Mouse (Mus musculus): Measurements from ENCODE around the gene Rnf220. TPM values are rescaled to one million over a fixed set of nuclear protein-coding genes. Genes with fewer than 3 reads are reported as not detected.

Gene Rnf220
- polyA plus RNA-seq, 1 experiment from 2014 or later = 55.5 TPM

DNA sequence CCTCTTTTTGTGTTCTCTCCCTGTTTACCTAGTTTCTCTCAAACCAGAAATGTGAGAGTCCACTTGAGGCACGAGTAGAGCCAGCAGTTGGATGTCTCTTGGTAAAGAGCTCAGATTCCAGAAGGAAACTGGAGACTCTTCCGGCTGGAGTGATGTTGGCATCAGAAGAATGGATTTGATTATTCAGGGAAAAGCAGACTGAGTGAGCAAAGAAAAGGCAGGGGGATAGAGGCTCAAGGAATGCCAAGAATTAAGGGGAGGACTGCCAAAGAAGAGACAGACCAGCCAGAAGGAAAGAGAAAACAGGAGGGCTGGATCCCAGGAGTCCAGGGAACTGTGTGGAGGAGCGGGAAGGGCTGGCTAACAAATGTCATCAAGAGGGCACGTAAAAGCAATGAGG lies 261.0 kb downstream of the Rnf220 start:
- Histone ChIP-seq H3K9ac (ENCODE audit: low read depth, low read length) (no peak overlapping the region), H3K9me3 (ENCODE audit: control insufficient read depth, low read length) (no peaks in the 10 kb centered on the region), H3K27ac (ENCODE audit: low read depth, low read length) (no peak overlapping the region), H3K4me1 (replicated peaks; ENCODE audit: control insufficient read depth, insufficient read depth, low read length) (no peaks in the 10 kb centered on the region), H3K4me3 (ENCODE audit: low read depth, low read length) (no peak overlapping the region), H3K4me2 (replicated peaks; ENCODE audit: low read depth, low read length) (no peak overlapping the region), H3K36me3 (ENCODE audit: control insufficient read depth, insufficient read depth, low read length) (no peaks in the 10 kb centered on the region), H3K27me3 (ENCODE audit: control insufficient read depth, insufficient read depth, low read length) (no peaks in the 10 kb centered on the region)
- ATAC-seq (ENCODE audit: low FRiP score) (no peak), DNase-seq (ENCODE audit: low spot score) (no peak)
- 63% methylated on average over 4 of the region's 4 CpGs for WGBS

DNA sequence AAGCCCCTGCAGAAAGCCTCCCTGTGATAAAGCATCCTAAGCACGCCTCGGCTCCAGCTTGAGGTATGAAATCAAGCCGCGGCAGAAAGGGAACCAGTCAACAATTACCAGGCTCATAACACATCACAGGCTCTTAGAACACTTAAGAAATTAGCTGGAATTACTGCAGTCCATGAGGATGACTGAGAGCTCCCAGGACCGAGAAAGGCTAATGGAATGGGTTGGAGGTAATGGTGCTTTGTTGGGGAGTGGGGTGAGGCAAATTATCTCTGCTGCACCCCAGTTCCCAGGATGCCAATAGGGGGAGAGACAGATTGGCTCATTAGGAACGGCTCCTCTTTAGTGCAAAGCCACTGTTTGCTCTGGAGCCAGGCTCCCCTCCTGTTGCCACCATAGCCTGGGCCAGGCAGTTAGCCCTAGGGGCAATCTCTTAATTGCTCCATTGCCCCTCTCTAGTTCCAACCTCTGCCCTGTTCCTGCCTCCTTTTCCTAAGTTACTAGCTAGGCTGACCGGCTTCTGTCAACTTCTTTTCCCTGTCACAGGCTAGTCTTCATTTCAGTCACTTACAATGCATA lies 262.6 kb downstream of the Rnf220 start:
- DNase-seq (ENCODE audit: low spot score) = no peak
- Histone ChIP-seq H3K27me3 (ENCODE audit: control insufficient read depth, insufficient read depth, low read length) (no peaks in the 10 kb centered on the region), H3K9ac (ENCODE audit: low read depth, low read length) (no peak overlapping the region), H3K4me3 (ENCODE audit: low read depth, low read length) (no peak overlapping the region), H3K9me3 (ENCODE audit: control insufficient read depth, low read length) (no peaks in the 10 kb centered on the region), H3K36me3 (ENCODE audit: control insufficient read depth, insufficient read depth, low read length) (no peaks in the 10 kb centered on the region), H3K4me2 (replicated peaks; ENCODE audit: low read depth, low read length) (no peak overlapping the region), H3K27ac (ENCODE audit: low read depth, low read length) (no peak overlapping the region), H3K4me1 (replicated peaks; ENCODE audit: control insufficient read depth, insufficient read depth, low read length) (no peaks in the 10 kb centered on the region)
- WGBS = 74% methylated on average over 7 of the region's 7 CpGs
- ATAC-seq (ENCODE audit: low FRiP score) = no peak

DNA sequence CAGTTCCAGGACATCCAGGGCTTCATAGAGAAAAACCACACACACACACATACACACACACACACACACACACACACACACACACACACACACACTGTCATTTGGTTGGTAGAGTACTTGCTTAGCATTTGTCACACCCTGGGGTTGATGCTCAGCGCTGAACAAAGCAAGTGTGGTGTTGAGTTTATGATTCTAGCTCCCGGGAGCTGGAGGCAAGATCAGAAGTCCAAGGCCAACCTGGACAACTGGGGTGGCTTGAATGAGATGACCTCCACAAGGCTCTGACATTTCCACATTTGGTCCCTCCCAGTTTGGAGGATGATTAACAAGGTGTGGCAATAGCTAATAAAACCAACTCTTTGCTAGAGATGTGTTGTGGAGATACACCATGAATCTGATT lies 265.6 kb downstream of the Rnf220 start:
- Histone ChIP-seq H3K4me3 (ENCODE audit: low read depth, low read length) (no peak overlapping the region), H3K27me3 (ENCODE audit: control insufficient read depth, insufficient read depth, low read length) (no peaks in the 10 kb centered on the region), H3K36me3 (ENCODE audit: control insufficient read depth, insufficient read depth, low read length) (no peaks in the 10 kb centered on the region), H3K9me3 (ENCODE audit: control insufficient read depth, low read length) (no peaks in the 10 kb centered on the region), H3K9ac (ENCODE audit: low read depth, low read length) (no peak overlapping the region), H3K4me2 (replicated peaks; ENCODE audit: low read depth, low read length) (no peak overlapping the region), H3K4me1 (replicated peaks; ENCODE audit: control insufficient read depth, insufficient read depth, low read length) (no peaks in the 10 kb centered on the region), H3K27ac (ENCODE audit: low read depth, low read length) (no peak overlapping the region)
- 87% methylated on average over 2 of the region's 2 CpGs for WGBS
- DNase-seq (ENCODE audit: low spot score) = no peak
- ATAC-seq (ENCODE audit: low FRiP score) = no peak

DNA sequence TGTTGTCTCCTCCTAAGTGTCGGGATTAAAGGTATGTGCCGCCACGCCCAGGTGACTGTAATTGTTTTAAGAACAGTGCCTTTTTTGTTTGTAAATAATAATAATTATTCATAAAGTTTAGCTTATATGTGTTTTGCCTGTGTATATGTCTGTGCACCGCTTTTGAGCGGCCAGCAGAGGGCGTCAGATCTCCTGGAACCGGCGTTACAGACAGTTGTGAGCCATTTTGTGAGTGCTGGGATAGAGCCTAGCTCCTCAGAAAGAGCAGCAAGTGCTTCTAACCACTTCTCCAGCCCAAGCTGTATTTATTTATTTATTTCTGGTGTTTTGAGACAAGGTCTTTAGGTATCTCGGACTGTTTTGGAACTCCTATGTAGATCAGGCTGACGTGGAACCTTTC lies 266.5 kb downstream of the Rnf220 start:
- H3K9ac ChIP-seq (ENCODE audit: low read depth, low read length) = no peak overlapping the region
- H3K27ac ChIP-seq (ENCODE audit: low read depth, low read length) = no peak overlapping the region
- H3K36me3 ChIP-seq (ENCODE audit: control insufficient read depth, insufficient read depth, low read length) = no peaks in the 10 kb centered on the region
- H3K4me1 ChIP-seq (replicated peaks; ENCODE audit: control insufficient read depth, insufficient read depth, low read length) = no peaks in the 10 kb centered on the region
- H3K27me3 ChIP-seq (ENCODE audit: control insufficient read depth, insufficient read depth, low read length) = no peaks in the 10 kb centered on the region
- ATAC-seq (ENCODE audit: low FRiP score) (no peak), DNase-seq (ENCODE audit: low spot score) (peak; percentile 38)
- no peaks in the 10 kb centered on the region for H3K9me3 ChIP-seq (ENCODE audit: control insufficient read depth, low read length)
- H3K4me2 ChIP-seq (replicated peaks; ENCODE audit: low read depth, low read length) = no peak overlapping the region
- WGBS = 50% methylated on average over 10 of the region's 10 CpGs
- H3K4me3 ChIP-seq (ENCODE audit: low read depth, low read length) = no peak overlapping the region

DNA sequence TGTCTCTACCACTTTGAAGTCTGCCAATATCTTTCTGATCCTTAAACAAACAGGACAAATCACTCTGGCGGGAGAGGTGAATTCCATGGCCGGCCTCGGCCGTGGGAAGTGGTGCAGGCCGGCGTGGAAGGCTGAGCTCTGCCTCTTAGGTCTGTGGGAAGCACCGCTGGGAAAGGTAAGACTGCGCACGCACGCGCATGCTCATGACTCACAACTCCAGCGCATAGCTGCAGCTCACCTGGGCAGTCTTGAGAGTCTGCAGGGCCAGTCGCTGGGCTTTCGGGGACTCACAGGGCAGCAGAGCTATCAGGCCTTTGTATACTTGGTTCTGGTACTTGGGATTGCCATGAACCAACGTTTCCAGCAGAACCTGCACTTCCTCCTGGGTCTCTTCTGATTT lies 267.3 kb downstream of the Rnf220 start:
- H3K9me3 ChIP-seq (ENCODE audit: control insufficient read depth, low read length) = no peaks in the 10 kb centered on the region
- H3K9ac ChIP-seq (ENCODE audit: low read depth, low read length) = no peak overlapping the region
- H3K4me1 ChIP-seq (replicated peaks; ENCODE audit: control insufficient read depth, insufficient read depth, low read length) = no peaks in the 10 kb centered on the region
- H3K4me2 ChIP-seq (replicated peaks; ENCODE audit: low read depth, low read length) = no peak overlapping the region
- no peaks in the 10 kb centered on the region for H3K27me3 ChIP-seq (ENCODE audit: control insufficient read depth, insufficient read depth, low read length)
- WGBS = 76% methylated on average over 15 of the region's 15 CpGs
- H3K4me3 ChIP-seq (ENCODE audit: low read depth, low read length) = no peak overlapping the region
- H3K36me3 ChIP-seq (ENCODE audit: control insufficient read depth, insufficient read depth, low read length) = no peaks in the 10 kb centered on the region
- ATAC-seq (ENCODE audit: low FRiP score) = no peak
- H3K27ac ChIP-seq (ENCODE audit: low read depth, low read length) = no peak overlapping the region
- no peak for DNase-seq (ENCODE audit: low spot score)

DNA sequence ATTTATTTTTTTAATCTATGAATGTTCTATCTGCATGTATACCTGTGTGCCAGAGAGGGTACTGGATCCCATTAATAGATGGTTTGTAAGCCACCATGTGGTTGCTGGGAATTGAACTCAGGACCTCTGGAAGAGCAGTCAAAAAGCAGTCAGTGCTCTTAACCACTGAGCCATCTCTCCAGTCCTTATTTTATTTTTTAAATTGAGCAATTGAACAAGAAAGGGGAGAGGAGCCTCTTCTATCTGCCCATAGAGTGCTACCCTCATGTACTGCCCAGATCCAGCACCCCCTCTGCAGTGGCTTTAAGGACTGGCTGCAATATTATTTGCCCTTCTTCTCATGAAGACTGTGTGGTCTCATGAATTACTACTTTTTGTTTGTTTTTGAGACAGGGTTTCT lies 271.6 kb downstream of the Rnf220 start:
- no peak for ATAC-seq (ENCODE audit: low FRiP score)
- H3K4me2 ChIP-seq (replicated peaks; ENCODE audit: low read depth, low read length) = no peak overlapping the region
- DNase-seq (ENCODE audit: low spot score) = no peak
- H3K9me3 ChIP-seq (ENCODE audit: control insufficient read depth, low read length) = no peaks in the 10 kb centered on the region
- no peaks in the 10 kb centered on the region for H3K36me3 ChIP-seq (ENCODE audit: control insufficient read depth, insufficient read depth, low read length)
- H3K27ac ChIP-seq (ENCODE audit: low read depth, low read length) = no peak overlapping the region
- no peaks in the 10 kb centered on the region for H3K27me3 ChIP-seq (ENCODE audit: control insufficient read depth, insufficient read depth, low read length)
- no peak overlapping the region for H3K4me3 ChIP-seq (ENCODE audit: low read depth, low read length)
- H3K9ac ChIP-seq (ENCODE audit: low read depth, low read length) = no peak overlapping the region
- H3K4me1 ChIP-seq (replicated peaks; ENCODE audit: control insufficient read depth, insufficient read depth, low read length) = no peaks in the 10 kb centered on the region

DNA sequence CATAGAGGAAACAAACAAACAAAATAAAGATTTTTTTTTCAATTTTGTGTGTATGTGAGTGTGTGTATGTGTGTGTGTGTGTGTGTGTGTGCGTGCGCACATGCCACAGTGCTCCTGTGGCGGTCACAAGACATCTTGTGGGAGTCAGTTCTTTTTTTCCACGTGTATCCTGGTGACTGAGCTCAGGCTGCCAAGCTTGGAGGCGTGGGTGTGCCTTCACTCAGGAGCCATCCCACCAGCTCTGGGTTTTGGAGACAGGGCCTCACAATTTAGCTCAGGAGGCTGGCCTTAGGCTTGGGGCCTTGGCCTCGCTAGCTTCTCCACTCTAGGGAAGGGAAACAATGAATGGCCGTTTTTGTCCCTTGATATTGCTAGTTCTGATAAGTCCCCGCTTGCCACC lies 272.7 kb downstream of the Rnf220 start:
- no peaks in the 10 kb centered on the region for H3K9me3 ChIP-seq (ENCODE audit: control insufficient read depth, low read length)
- 79% methylated on average over 8 of the region's 8 CpGs for WGBS
- H3K36me3 ChIP-seq (ENCODE audit: control insufficient read depth, insufficient read depth, low read length) = no peaks in the 10 kb centered on the region
- no peak for ATAC-seq (ENCODE audit: low FRiP score)
- no peak overlapping the region for H3K4me3 ChIP-seq (ENCODE audit: low read depth, low read length)
- DNase-seq (ENCODE audit: low spot score) = no peak
- H3K27me3 ChIP-seq (ENCODE audit: control insufficient read depth, insufficient read depth, low read length) = no peaks in the 10 kb centered on the region
- H3K4me1 ChIP-seq (replicated peaks; ENCODE audit: control insufficient read depth, insufficient read depth, low read length) = no peaks in the 10 kb centered on the region
- H3K9ac ChIP-seq (ENCODE audit: low read depth, low read length) = no peak overlapping the region
- no peak overlapping the region for H3K4me2 ChIP-seq (replicated peaks; ENCODE audit: low read depth, low read length)
- no peak overlapping the region for H3K27ac ChIP-seq (ENCODE audit: low read depth, low read length)

DNA sequence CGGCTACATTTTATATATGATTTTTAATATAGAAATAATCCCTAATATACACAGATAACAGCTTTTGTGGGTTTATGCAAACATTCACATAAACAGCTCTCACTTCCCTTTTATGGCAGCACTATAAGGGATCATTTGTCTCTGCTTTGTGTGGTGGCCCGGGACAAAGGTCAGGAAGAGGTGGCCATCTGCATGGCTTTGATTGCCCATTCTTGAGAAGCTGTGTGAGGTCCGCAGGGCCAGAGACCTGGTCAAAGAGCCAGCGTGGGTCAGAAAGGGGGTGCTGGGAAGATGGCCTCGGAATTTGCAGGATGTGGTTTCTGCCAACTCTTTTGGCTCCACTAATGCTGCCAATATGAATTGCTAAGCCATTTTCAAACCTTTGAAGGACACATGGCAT lies 273.9 kb downstream of the Rnf220 start:
- DNase-seq (ENCODE audit: low spot score) (no peak), ATAC-seq (ENCODE audit: low FRiP score) (no peak)
- H3K9ac ChIP-seq (ENCODE audit: low read depth, low read length) = no peak overlapping the region
- H3K9me3 ChIP-seq (ENCODE audit: control insufficient read depth, low read length) = no peaks in the 10 kb centered on the region
- no peak overlapping the region for H3K27ac ChIP-seq (ENCODE audit: low read depth, low read length)
- no peaks in the 10 kb centered on the region for H3K27me3 ChIP-seq (ENCODE audit: control insufficient read depth, insufficient read depth, low read length)
- H3K4me3 ChIP-seq (ENCODE audit: low read depth, low read length) = no peak overlapping the region
- 42% methylated on average over 5 of the region's 5 CpGs for WGBS
- H3K4me1 ChIP-seq (replicated peaks; ENCODE audit: control insufficient read depth, insufficient read depth, low read length) = no peaks in the 10 kb centered on the region
- H3K36me3 ChIP-seq (ENCODE audit: control insufficient read depth, insufficient read depth, low read length) = no peaks in the 10 kb centered on the region
- no peak overlapping the region for H3K4me2 ChIP-seq (replicated peaks; ENCODE audit: low read depth, low read length)

DNA sequence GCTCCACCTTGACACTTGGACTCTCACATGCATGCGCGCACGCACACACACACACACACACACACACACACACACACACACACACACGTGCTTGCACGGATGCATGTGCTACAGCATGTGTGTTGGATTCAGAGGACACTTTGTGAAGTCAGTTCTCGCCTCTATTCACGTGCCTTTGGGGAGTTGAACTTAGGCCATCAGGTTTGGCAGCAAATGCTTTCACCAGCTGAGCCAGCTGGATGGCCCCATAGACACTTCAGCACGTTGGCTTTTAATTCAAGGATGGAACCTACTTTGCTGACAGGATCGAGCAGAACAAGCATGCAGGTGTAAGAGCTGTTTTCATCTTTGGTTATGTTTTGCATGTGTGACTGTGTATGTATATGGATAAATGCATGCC lies 275.0 kb downstream of the Rnf220 start:
- Histone ChIP-seq H3K4me2 (replicated peaks; ENCODE audit: low read depth, low read length) (no peak overlapping the region), H3K4me3 (ENCODE audit: low read depth, low read length) (no peak overlapping the region), H3K9ac (ENCODE audit: low read depth, low read length) (no peak overlapping the region), H3K36me3 (ENCODE audit: control insufficient read depth, insufficient read depth, low read length) (no peaks in the 10 kb centered on the region), H3K27me3 (ENCODE audit: control insufficient read depth, insufficient read depth, low read length) (no peaks in the 10 kb centered on the region), H3K4me1 (replicated peaks; ENCODE audit: control insufficient read depth, insufficient read depth, low read length) (no peaks in the 10 kb centered on the region), H3K27ac (ENCODE audit: low read depth, low read length) (no peak overlapping the region), H3K9me3 (ENCODE audit: control insufficient read depth, low read length) (no peaks in the 10 kb centered on the region)
- ATAC-seq (ENCODE audit: low FRiP score) (no peak), DNase-seq (ENCODE audit: low spot score) (no peak)
- WGBS = 92% methylated on average over 9 of the region's 9 CpGs

Data from hindbrain, embryonic 11.5 days (tissue).